ENCODE assay signal across 9 mouse cellular contexts in the genomic region with DNA sequence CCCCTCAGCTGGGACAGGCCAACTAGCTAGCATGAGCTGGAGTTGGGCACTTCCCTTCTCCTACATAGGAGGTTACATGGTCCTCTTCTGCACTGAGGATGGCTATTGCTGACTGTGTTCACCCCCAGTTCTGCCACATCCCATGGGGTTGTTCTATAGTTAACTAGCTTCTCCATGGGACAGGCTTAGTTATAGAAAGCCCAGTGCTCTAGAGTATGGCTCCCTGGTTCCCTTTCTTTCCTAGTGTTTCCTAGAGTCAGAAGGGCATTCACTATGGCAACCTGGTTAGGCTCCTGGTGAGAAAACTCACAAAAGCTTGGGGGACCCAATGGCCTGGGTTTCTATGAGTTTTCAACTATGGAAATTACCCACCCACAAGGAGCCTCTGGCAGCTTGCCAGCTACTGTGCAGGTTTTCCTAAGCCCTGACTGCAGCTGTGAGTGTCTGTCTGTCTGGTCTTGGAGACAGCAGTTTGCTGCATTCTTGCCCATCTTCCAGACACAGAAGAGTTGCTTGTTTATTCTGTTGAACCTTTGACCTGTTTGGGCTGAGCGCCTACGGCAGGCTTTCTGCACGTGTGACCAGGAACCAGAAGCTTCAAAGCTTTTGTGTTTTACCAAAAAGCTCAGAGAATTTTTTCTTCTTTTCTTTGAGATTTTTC. TPM values are rescaled to one million over a fixed set of nuclear protein-coding genes. Genes with fewer than 3 reads are reported as not detected.
DNase-seq lines count a peak whose midpoint lies in the region; ATAC-seq lines count a peak whose summit lies in the region.
"Had no signal": no experiment of that assay in that cellular context is flagged by ENCODE, and none has a peak within 500 bp of the region (broad histone marks: within the 10 kb centered on the region; RNA-seq: fewer than 3 reads in every experiment).

No protein-coding gene starts in this region.

- ATAC-seq in embryonic facial prominence, embryonic 12.5 days (ENCODE audit: insufficient number of reproducible peaks, insufficient read depth, low FRiP score, low TSS enrichment), result peak; percentile 52; the same call in 1 of the 2 replicates
- ATAC-seq in neural tube, embryonic 14.5 days (ENCODE audit: low read depth), result peak; percentile 75; the same call in 1 of the 2 replicates
- ATAC-seq in megakaryocyte progenitor cell, adult 5-6 weeks (replicated peaks; ENCODE audit: poor library complexity), result no peak

- peak; percentile 44 for DNase-seq in right cerebral cortex, postnatal 4 days
- no peak for DNase-seq in right cerebral cortex, adult 18-20 months
- DNase-seq in kidney, postnatal 10 days, result peak; percentile 55
- no peak for DNase-seq in layer of hippocampus, postnatal 25 days (ENCODE audit: extremely low spot score in 1 of 2, low spot score in 1 of 2)
- no peak for DNase-seq in lung, adult 18-20 months

- H3K9ac ChIP-seq in embryonic facial prominence, embryonic 12.5 days, result no peak overlapping the region
- no peak overlapping the region for H3K9ac ChIP-seq in neural tube, embryonic 14.5 days (replicated peaks; ENCODE audit: low read depth, low read length)

- no peaks in the 10 kb centered on the region for H3K36me3 ChIP-seq in embryonic facial prominence, embryonic 12.5 days
- H3K36me3 ChIP-seq in neural tube, embryonic 14.5 days (ENCODE audit: control insufficient read depth, insufficient read depth, low read length), result no peaks in the 10 kb centered on the region

- H3K4me2 ChIP-seq in embryonic facial prominence, embryonic 12.5 days (replicated peaks), result no peak overlapping the region
- no peak overlapping the region for H3K4me2 ChIP-seq in neural tube, embryonic 14.5 days (ENCODE audit: low read depth, low read length)

- no peak overlapping the region for H3K4me3 ChIP-seq in embryonic facial prominence, embryonic 12.5 days
- no peak overlapping the region for H3K4me3 ChIP-seq in neural tube, embryonic 14.5 days (ENCODE audit: low read depth, low read length)

- peaks cover 10% of the 10 kb centered on the region for H3K4me1 ChIP-seq in embryonic facial prominence, embryonic 12.5 days
- H3K4me1 ChIP-seq in neural tube, embryonic 14.5 days (ENCODE audit: control insufficient read depth, insufficient read depth, low read length), result no peaks in the 10 kb centered on the region

- H3K9me3 ChIP-seq in embryonic facial prominence, embryonic 12.5 days, result no peaks in the 10 kb centered on the region
- no peaks in the 10 kb centered on the region for H3K9me3 ChIP-seq in neural tube, embryonic 14.5 days (ENCODE audit: control insufficient read depth, low read length)

- WGBS in embryonic facial prominence, embryonic 12.5 days, result 7% methylated on average over 3 of the region's 3 CpGs
- WGBS in neural tube, embryonic 14.5 days, result 8% methylated on average over 3 of the region's 3 CpGs

- no peak overlapping the region for H3K27ac ChIP-seq in embryonic facial prominence, embryonic 12.5 days
- H3K27ac ChIP-seq in neural tube, embryonic 14.5 days (ENCODE audit: low read depth, low read length), result no peak overlapping the region

- no peaks in the 10 kb centered on the region for H3K27me3 ChIP-seq in embryonic facial prominence, embryonic 12.5 days
- H3K27me3 ChIP-seq in neural tube, embryonic 14.5 days (ENCODE audit: control insufficient read depth, insufficient read depth, low read length), result no peaks in the 10 kb centered on the region

RNA-seq across cellular contexts. Expression of a gene that starts 22.7 kb away (rescaled TPM):
- polyA plus RNA-seq in embryonic facial prominence, embryonic 12.5 days (2016; fragmentation: Nextera tagmentation; extraction: Ambion mirVana), result 0.14 and 0.24 TPM in 2 replicates
- 0.09 and 0.44 TPM in 2 replicates for polyA plus RNA-seq in neural tube, embryonic 14.5 days (2014; fragmentation: Nextera tagmentation; extraction: Ambion mirVana)
- total RNA-seq in megakaryocyte progenitor cell, adult 5-6 weeks (2015), result not detected in 2 replicates
- total RNA-seq in megakaryocyte progenitor cell, adult 5-6 weeks (2017), result not detected in 2 replicates
- under 1 TPM in 1 of 2 experiments, not detected in 1; 0.12 TPM for total RNA-seq in layer of hippocampus, postnatal 25 days (2021)
- total RNA-seq: hematopoietic stem cell, adult 5-6 weeks had no signal

RNA-seq across cellular contexts. Expression of a gene that starts 58.3 kb away (rescaled TPM):
- polyA plus RNA-seq in embryonic facial prominence, embryonic 12.5 days (2016; fragmentation: Nextera tagmentation; extraction: Ambion mirVana), result 13.0 and 15.3 TPM in 2 replicates
- 51.9 and 56.9 TPM in 2 replicates for polyA plus RNA-seq in neural tube, embryonic 14.5 days (2014; fragmentation: Nextera tagmentation; extraction: Ambion mirVana)
- total RNA-seq in megakaryocyte progenitor cell, adult 5-6 weeks (2015), result 39.7 and 45.1 TPM in 2 replicates
- 54.6 and 55.7 TPM in 2 replicates for total RNA-seq in megakaryocyte progenitor cell, adult 5-6 weeks (2017)
- 100 to 1,000 TPM; 143 to 145 TPM for total RNA-seq in layer of hippocampus, postnatal 25 days (2021)

Comparison
In these comparisons a context has a peak if more than half of its experiments do, and no peak if none do; other contexts are left out.
1. DNase-seq: peak in right cerebral cortex, postnatal 4 days (single experiment) and kidney, postnatal 10 days (single experiment); none in right cerebral cortex, adult 18-20 months (single experiment), layer of hippocampus, postnatal 25 days (0 of 2) and lung, adult 18-20 months (0 of 2).